Mouse (Mus musculus) gastrocnemius, adult 18-20 months (tissue): ENCODE measurements around the gene Atox1. TPM values are rescaled to one million over a fixed set of nuclear protein-coding genes. Genes with fewer than 3 reads are reported as not detected.
A peak's percentile ranks its signal among the peaks of the same experiment; 100 is the strongest.
"Not testable (repeated sequence)": the region's sequence is repeated elsewhere in the genome, so short reads cannot be mapped to it uniquely, and the experiment has no call there.

Experiments used
- DNase-seq: peaks from one replicate; pipeline ENCODE4 v3.0.0; 2021; ENCODE audit warnings: low spot score
- total RNA-seq, 2 experiments: library from RNA; stranded (reverse); gene quantifications; 2 replicates each; pipeline ENCODE4 v1.2.3; 2021

The Atox1 gene
- total RNA-seq, 2 experiments from 2014 or later = 38.2 to 40.3 TPM

GRCm38 (mm10) chr11:55453640-55454039 is 7.4 kb downstream of the Atox1 start:
- peak; percentile 56 for DNase-seq

- DNase-seq = no peak
These were observed 10.7 kb downstream of the Atox1 start for GRCm38 (mm10) chr11:55450311-55450710.

GRCm38 (mm10) chr11:55449531-55449930 is 11.5 kb downstream of the Atox1 start:
- DNase-seq = no peak

GRCm38 (mm10) chr11:55446579-55446978 is 14.5 kb downstream of the Atox1 start:
- DNase-seq = peak; percentile 92

GRCm38 (mm10) chr11:55444772-55445171 is 16.3 kb downstream of the Atox1 start:
- peak; percentile 83 for DNase-seq

GRCm38 (mm10) chr11:55439718-55440117 is 21.3 kb downstream of the Atox1 start:
- DNase-seq = no peak

GRCm38 (mm10) chr11:55438031-55438430 is 23.0 kb downstream of the Atox1 start:
- DNase-seq = no peak

GRCm38 (mm10) chr11:55436089-55436488 is 24.9 kb downstream of the Atox1 start:
- DNase-seq = no peak

GRCm38 (mm10) chr11:55432981-55433380 is 28.1 kb downstream of the Atox1 start:
- no peak for DNase-seq

- no peak for DNase-seq
These were observed 31.1 kb downstream of the Atox1 start for GRCm38 (mm10) chr11:55429973-55430372.

GRCm38 (mm10) chr11:55428186-55429012 is 32.6 kb downstream of the Atox1 start:
- peak; percentile 93 for DNase-seq

- DNase-seq = no peak
These were observed 36.2 kb downstream of the Atox1 start for GRCm38 (mm10) chr11:55424746-55425360.

GRCm38 (mm10) chr11:55423756-55424155 is 37.3 kb downstream of the Atox1 start:
- peak; percentile 74 for DNase-seq

- DNase-seq = no peak
These were observed 38.1 kb downstream of the Atox1 start, which contains the start of gene Sparc for GRCm38 (mm10) chr11:55422978-55423377. Gene Sparc (minus strand): TSS chr11:55423183.

GRCm38 (mm10) chr11:55419678-55420307 is 41.2 kb downstream of the Atox1 start:
- DNase-seq = peak; percentile 78

- peak; percentile 88 for DNase-seq
These were observed 41.8 kb downstream of the Atox1 start for GRCm38 (mm10) chr11:55419296-55419677.

- no peak for DNase-seq
These were observed 42.4 kb downstream of the Atox1 start for GRCm38 (mm10) chr11:55418704-55419061.

GRCm38 (mm10) chr11:55417898-55418703 is 42.9 kb downstream of the Atox1 start:
- peak; percentile 71 for DNase-seq

- no peak for DNase-seq
These were observed 44.3 kb downstream of the Atox1 start for GRCm38 (mm10) chr11:55416609-55417265.

- not testable (repeated sequence) for DNase-seq
These were observed 45.3 kb downstream of the Atox1 start for GRCm38 (mm10) chr11:55415731-55416130.
